Mouse (Mus musculus): Measurements from ENCODE around the gene Erh. TPM values are rescaled to one million over a fixed set of nuclear protein-coding genes. Genes with fewer than 3 reads are reported as not detected.

Erh gene
- polyA plus RNA-seq (2014; fragmentation: Illumina TruSeq; extraction: RNeasy Lipid Tissue Mini Kit (QIAGEN cat#74804); ENCODE audit: low read depth, low replicate concordance) = 90.8 TPM

GRCm38 (mm10) chr12:80643693-80644505 lies at the start of gene Erh, which contains the start of gene Slc39a9:
Gene Erh (minus strand): TSS chr12:80644341.
Gene Slc39a9 (plus strand): TSS chr12:80643883.

GRCm38 (mm10) chr12:80692269-80692972 lies 48.3 kb upstream of the Erh start, which contains the start of gene Plekhd1:
Gene Plekhd1 (plus strand): TSS chr12:80692591.

Other genes with a start within 250 kb of the Erh start
- gene Dcaf5, start 207.7 kb downstream of the Erh start, polyA plus RNA-seq (2014; fragmentation: Illumina TruSeq; extraction: RNeasy Lipid Tissue Mini Kit (QIAGEN cat#74804); ENCODE audit: low read depth, low replicate concordance) = 125 TPM
- 38.7 TPM for gene Exd2, start 181.2 kb downstream of the Erh start, polyA plus RNA-seq (2014; fragmentation: Illumina TruSeq; extraction: RNeasy Lipid Tissue Mini Kit (QIAGEN cat#74804); ENCODE audit: low read depth, low replicate concordance)
- gene Galnt16, start 126.1 kb downstream of the Erh start, polyA plus RNA-seq (2014; fragmentation: Illumina TruSeq; extraction: RNeasy Lipid Tissue Mini Kit (QIAGEN cat#74804); ENCODE audit: low read depth, low replicate concordance) = 0.56 TPM
- 12.2 TPM for gene Slc39a9, start 458 bp downstream of the Erh start, polyA plus RNA-seq (2014; fragmentation: Illumina TruSeq; extraction: RNeasy Lipid Tissue Mini Kit (QIAGEN cat#74804); ENCODE audit: low read depth, low replicate concordance)
- 2.2 TPM for gene Plekhd1, start 48.2 kb upstream of the Erh start, polyA plus RNA-seq (2014; fragmentation: Illumina TruSeq; extraction: RNeasy Lipid Tissue Mini Kit (QIAGEN cat#74804); ENCODE audit: low read depth, low replicate concordance)
- 0.11 TPM for gene Ccdc177, start 116.3 kb upstream of the Erh start, polyA plus RNA-seq (2014; fragmentation: Illumina TruSeq; extraction: RNeasy Lipid Tissue Mini Kit (QIAGEN cat#74804); ENCODE audit: low read depth, low replicate concordance)
- 12.4 TPM for gene Susd6, start 146.2 kb upstream of the Erh start, polyA plus RNA-seq (2014; fragmentation: Illumina TruSeq; extraction: RNeasy Lipid Tissue Mini Kit (QIAGEN cat#74804); ENCODE audit: low read depth, low replicate concordance)